8 mouse cellular contexts compared by ENCODE assay signal in the genomic region with DNA sequence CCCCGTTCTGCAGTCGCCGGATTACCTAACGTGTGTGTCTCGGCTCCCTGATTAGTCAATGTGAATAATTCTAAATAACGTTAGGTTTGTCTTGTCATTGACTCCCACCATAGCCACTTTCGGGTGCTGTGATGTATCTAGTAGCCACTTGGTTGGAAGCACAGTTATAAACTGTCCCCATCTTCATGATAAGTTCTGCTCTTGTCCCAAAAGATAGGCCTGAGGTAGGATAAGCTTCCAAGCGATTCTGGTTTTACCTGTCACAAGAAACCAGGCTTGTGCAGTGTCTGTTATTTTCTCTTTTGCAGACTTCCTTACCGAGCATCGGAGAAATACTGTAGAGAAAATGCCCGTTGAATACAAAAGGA. TPM values are rescaled to one million over a fixed set of nuclear protein-coding genes. Genes with fewer than 3 reads are reported as not detected.
DNase-seq lines count a peak whose midpoint lies in the region; ATAC-seq and TF ChIP-seq lines count a peak whose summit lies in the region.

No protein-coding gene starts in this region.

- no peak for TF ChIP-seq RAD21 in CH12.LX (IDR thresholded peaks at IDR 0.05; ENCODE audit: low read depth, low read length)

- H3K4me2 ChIP-seq in CH12.LX (ENCODE audit: insufficient read depth, low read depth, poor library complexity, severe bottlenecking), result peak overlapping the region; percentile 93
- H3K4me2 ChIP-seq in forebrain, embryonic 14.5 days (ENCODE audit: low read length), result peak overlapping the region; percentile 73
- peak overlapping the region; percentile 81 for H3K4me2 ChIP-seq in liver, postnatal 0 days (ENCODE audit: low read depth, low read length)

- no peak for DNase-seq in heart, adult 2 months
- DNase-seq in heart, adult 11 months, result no peak
- peak; percentile 23 for DNase-seq in CH12.LX (ENCODE audit: extremely low read depth)
- no peak for DNase-seq in forebrain, embryonic 14.5 days (ENCODE audit: low spot score)
- DNase-seq in liver, postnatal 0 days, result no peak
- DNase-seq in layer of hippocampus, postnatal 14 days (ENCODE audit: low spot score in 2 of 2), result no peak
- no peak for DNase-seq in cerebellum, adult 8-10 months
- no peak for DNase-seq in adrenal gland, postnatal 36 days

- H3K9ac ChIP-seq in heart, adult 2 months (ENCODE audit: low read depth, low read length), result peak overlapping the region; percentile 87
- H3K9ac ChIP-seq in CH12.LX (ENCODE audit: insufficient read depth, low read depth), result peak overlapping the region; percentile 78
- peak overlapping the region; percentile 83 for H3K9ac ChIP-seq in forebrain, embryonic 14.5 days (ENCODE audit: low read length)
- H3K9ac ChIP-seq in liver, postnatal 0 days (replicated peaks), result peak overlapping the region; percentile 82

- no peak for TF ChIP-seq EP300 in heart, adult 2 months (IDR thresholded peaks at IDR 0.05; ENCODE audit: insufficient read depth, low read depth, low read length)
- no peak for TF ChIP-seq EP300 in CH12.LX (IDR thresholded peaks at IDR 0.05; ENCODE audit: low read length)
- TF ChIP-seq EP300 in liver, postnatal 0 days (IDR thresholded peaks at IDR 0.05; ENCODE audit: low read depth), result no peak

- in situ Hi-C loops in CH12.LX (cut with MboI; ENCODE audit: low pct_ligation_motif_present, low pct_unique_long_range_greater_than_20kb, low sequenced_read_pairs), result no loop called here

- no peaks in the 10 kb centered on the region for H3K36me3 ChIP-seq in heart, adult 2 months (ENCODE audit: control insufficient read depth, insufficient read depth, low read length)
- H3K36me3 ChIP-seq in CH12.LX (replicated peaks in 1 of 2; ENCODE audit: control insufficient read depth in 1 of 2, insufficient read depth in 1 of 2, low read length in 1 of 2), result peaks cover 6 to 14% of the 10 kb centered on the region in 2 experiments
- no peaks in the 10 kb centered on the region for H3K36me3 ChIP-seq in forebrain, embryonic 14.5 days (ENCODE audit: control insufficient read depth, insufficient read depth, low read length)
- H3K36me3 ChIP-seq in liver, postnatal 0 days (replicated peaks; ENCODE audit: insufficient read depth, low read length), result no peaks in the 10 kb centered on the region

- no peak for TF ChIP-seq POLR2A in heart, adult 2 months (IDR thresholded peaks at IDR 0.05; ENCODE audit: insufficient read depth, low read depth, low read length)
- no peak for TF ChIP-seq POLR2A in CH12.LX (IDR thresholded peaks at IDR 0.05; ENCODE audit: low read depth, low read length)

- H3K9me3 ChIP-seq in CH12.LX (replicated peaks; ENCODE audit: low read length), result no peaks in the 10 kb centered on the region
- H3K9me3 ChIP-seq in forebrain, embryonic 14.5 days (replicated peaks; ENCODE audit: control insufficient read depth, low read length), result no peaks in the 10 kb centered on the region
- H3K9me3 ChIP-seq in liver, postnatal 0 days (ENCODE audit: low read length), result no peaks in the 10 kb centered on the region

- H3K79me2 ChIP-seq in heart, adult 2 months (replicated peaks; ENCODE audit: control insufficient read depth, insufficient read depth, low read length), result no peaks in the 10 kb centered on the region
- H3K79me2 ChIP-seq in CH12.LX (replicated peaks; ENCODE audit: control insufficient read depth, extremely low read depth, insufficient read depth, poor library complexity, severe bottlenecking), result no peaks in the 10 kb centered on the region; the same call in 1 of the 2 replicates

- peak; percentile 38; the same call in 1 of the 2 replicates for ATAC-seq in forebrain, embryonic 14.5 days
- ATAC-seq in liver, postnatal 0 days, result peak; percentile 38; the same call in 1 of the 2 replicates

- H3K27ac ChIP-seq in heart, adult 2 months, result peak overlapping the region; percentile 74
- 0 out of 2 replicates have a peak overlapping the region, but pooled peaks have one; percentile 14 for H3K27ac ChIP-seq in CH12.LX (ENCODE audit: insufficient read depth, low read depth)
- H3K27ac ChIP-seq in forebrain, embryonic 14.5 days (ENCODE audit: low read depth, low read length), result peak overlapping the region; percentile 44; the same call in 1 of the 2 replicates
- H3K27ac ChIP-seq in liver, postnatal 0 days (ENCODE audit: low read depth), result peak overlapping the region; percentile 75

- H3K4me1 ChIP-seq in heart, adult 2 months (ENCODE audit: control insufficient read depth, insufficient read depth, low read length), result no peaks in the 10 kb centered on the region
- peaks cover 5 to 18% of the 10 kb centered on the region in 2 experiments; a peak in 3 of 4 replicates for H3K4me1 ChIP-seq in CH12.LX (ENCODE audit: control insufficient read depth in 1 of 2, insufficient read depth in 2 of 2)
- no peaks in the 10 kb centered on the region; the same call in 1 of the 2 replicates for H3K4me1 ChIP-seq in forebrain, embryonic 14.5 days (ENCODE audit: control insufficient read depth, insufficient read depth, low read length)
- peaks cover 7% of the 10 kb centered on the region; the same call in 1 of the 2 replicates for H3K4me1 ChIP-seq in liver, postnatal 0 days (ENCODE audit: insufficient read depth)

- TF ChIP-seq CTCF in heart, adult 2 months (IDR thresholded peaks at IDR 0.05), result no peak
- no peak for TF ChIP-seq CTCF in CH12.LX (conservative IDR thresholded peaks at IDR 0.05 in 1 of 2, IDR thresholded peaks at IDR 0.05 in 1 of 2; ENCODE audit: low read depth in 2 of 2, low read length in 2 of 2)
- TF ChIP-seq CTCF in liver, postnatal 0 days (IDR thresholded peaks at IDR 0.05; ENCODE audit: low read depth), result no peak

- peak overlapping the region; percentile 74 for H3K4me3 ChIP-seq in heart, adult 2 months
- H3K4me3 ChIP-seq in CH12.LX (replicated peaks in 1 of 3; ENCODE audit: low read depth in 2 of 3, low read length in 2 of 3, poor library complexity in 1 of 3), result peak overlapping the region; percentile 83 to 91 (median 88)
- H3K4me3 ChIP-seq in forebrain, embryonic 14.5 days (ENCODE audit: low read depth, low read length), result peak overlapping the region; percentile 71
- peak overlapping the region; percentile 78 for H3K4me3 ChIP-seq in liver, postnatal 0 days (ENCODE audit: low read depth, low read length)

- intact Hi-C loops in heart, adult 2 months (cut with DNase I), result loop anchor here (2.0 to 5.0 kb wide), 2 partner anchors 69 to 142 kb away; no protein-coding TSS in a partner anchor

- H3K27me3 ChIP-seq in heart, adult 2 months (ENCODE audit: control insufficient read depth, insufficient read depth, low read length), result no peaks in the 10 kb centered on the region
- H3K27me3 ChIP-seq in CH12.LX (replicated peaks), result no peaks in the 10 kb centered on the region
- no peaks in the 10 kb centered on the region for H3K27me3 ChIP-seq in forebrain, embryonic 14.5 days (replicated peaks; ENCODE audit: control insufficient read depth, insufficient read depth, low read length)
- H3K27me3 ChIP-seq in liver, postnatal 0 days (ENCODE audit: insufficient read depth, low read length), result no peaks in the 10 kb centered on the region

- dilution Hi-C loops in CH12.LX (cut with MboI; ENCODE audit: extremely low pct_ligation_motif_present, extremely low pct_unique_long_range_greater_than_20kb, low sequenced_read_pairs), result no loop called here

- WGBS in heart, adult 2 months, result 5% methylated on average over 11 of the region's 11 CpGs
- WGBS in forebrain, embryonic 14.5 days, result 5% methylated on average over 11 of the region's 11 CpGs
- WGBS in liver, postnatal 0 days (ENCODE audit: insufficient replicate concordance), result 6% methylated on average over 11 of the region's 11 CpGs

TF ChIP-seq in CH12.LX, 34 proteins besides CTCF, POLR2A, EP300 and RAD21:
- TF ChIP-seq E2F4 (IDR thresholded peaks at IDR 0.05; ENCODE audit: insufficient replicate concordance, low read depth, low read length) (no peak), IRF4 (IDR thresholded peaks at IDR 0.05; ENCODE audit: low read depth, low read length) (no peak), USF1 (IDR thresholded peaks at IDR 0.05; ENCODE audit: low read depth, low read length) (no peak), GABPA (IDR thresholded peaks at IDR 0.05; ENCODE audit: insufficient replicate concordance, low read depth, low read length) (no peak)
TF ChIP-seq in CH12.LX: peak in this region for 0.

RNA-seq across cellular contexts. Expression of gene Brca2, which starts 0.4 kb away (rescaled TPM):
- total RNA-seq in heart, adult 2 months (2021), result 1 to 10 TPM; 1.6 to 2.0 TPM
- polyA plus RNA-seq in heart, adult 2 months (2012; rRNA removed), result 1.1 and 2.4 TPM in 2 replicates
- total RNA-seq in CH12.LX (2012; rRNA removed), result 17.1 and 21.5 TPM in 2 replicates
- total RNA-seq in CH12.LX (2014; rRNA removed), result 13.8 and 17.3 TPM in 2 replicates
- polyA plus RNA-seq in CH12.LX (2012; ENCODE audit: insufficient read length, low read depth), result 21.9 and 24.0 TPM in 2 replicates
- polyA plus RNA-seq in forebrain, embryonic 14.5 days (2014; fragmentation: Nextera tagmentation; extraction: Ambion mirVana), result 10.5 and 11.8 TPM in 2 replicates
- polyA plus RNA-seq in liver, postnatal 0 days (2015; fragmentation: Nextera tagmentation; extraction: Ambion mirVana), result 11.8 and 12.6 TPM in 2 replicates
- total RNA-seq in layer of hippocampus, postnatal 14 days (2021), result 1 to 10 TPM; 6.1 to 7.2 TPM
- total RNA-seq in adrenal gland, postnatal 36 days (2021), result 1 to 10 TPM; 5.4 to 6.0 TPM

RNA-seq across cellular contexts. Expression of gene Zar1l, which starts 4.9 kb away (rescaled TPM):
- total RNA-seq in heart, adult 2 months (2021), result not detected
- polyA plus RNA-seq in heart, adult 2 months (2012; rRNA removed), result not detected in 2 replicates
- not detected in 2 replicates for total RNA-seq in CH12.LX (2012; rRNA removed)
- not detected in 2 replicates for total RNA-seq in CH12.LX (2014; rRNA removed)
- polyA plus RNA-seq in CH12.LX (2012; ENCODE audit: insufficient read length, low read depth), result not detected in 2 replicates
- polyA plus RNA-seq in forebrain, embryonic 14.5 days (2014; fragmentation: Nextera tagmentation; extraction: Ambion mirVana), result not detected in 2 replicates
- polyA plus RNA-seq in liver, postnatal 0 days (2015; fragmentation: Nextera tagmentation; extraction: Ambion mirVana), result not detected in 2 replicates
- not detected for total RNA-seq in layer of hippocampus, postnatal 14 days (2021)
- total RNA-seq in adrenal gland, postnatal 36 days (2021), result not detected

Comparison
In these comparisons a context has a peak if more than half of its experiments do, and no peak if none do; other contexts are left out.
1. H3K27ac ChIP-seq: peak in every context shown above with its lines; median percentile 75 in liver, postnatal 0 days; 74 in heart, adult 2 months; 44 in forebrain, embryonic 14.5 days; 14 in CH12.LX.